Mouse (Mus musculus): ENCODE measurements at regions not wholly inside any gene's neighbourhood (a gene's known extent, or its start where the extent isn't known, plus 50 kb on each side); places are given as distances from the start of the nearest gene placed in this dataset.
A peak's percentile ranks its signal among the peaks of the same experiment; 100 is the strongest.
"Not testable (repeated sequence)": the region's sequence is repeated elsewhere in the genome, so short reads cannot be mapped to it uniquely, and the experiment has no call there.

- H3K4me3 ChIP-seq = no peak overlapping the region
- no peaks in the 10 kb centered on the region for H3K4me1 ChIP-seq (replicated peaks)
- H3K27me3 ChIP-seq = no peaks in the 10 kb centered on the region
- H3K9ac ChIP-seq = no peak overlapping the region
- no peak overlapping the region for H3K4me2 ChIP-seq
- H3K36me3 ChIP-seq = no peaks in the 10 kb centered on the region
- no peak overlapping the region for H3K27ac ChIP-seq
- WGBS = 84% methylated on average over 1 of the region's 1 CpGs
- ATAC-seq (replicated peaks; ENCODE audit: insufficient number of reproducible peaks, insufficient read depth, low FRiP score, low read depth) = no peak
- peaks cover 36% of the 10 kb centered on the region for H3K9me3 ChIP-seq (replicated peaks)
Observed at GRCm38 (mm10) chr4:122025866-122026265, 404.0 kb upstream of the Gm12887 start.

- no peak overlapping the region for H3K27ac ChIP-seq
- ATAC-seq (replicated peaks; ENCODE audit: insufficient number of reproducible peaks, insufficient read depth, low FRiP score, low read depth) = 0 out of 2 replicates have a peak, but pooled peaks have one; percentile 6
- H3K36me3 ChIP-seq = no peaks in the 10 kb centered on the region
- H3K4me1 ChIP-seq (replicated peaks) = no peaks in the 10 kb centered on the region
- 82% methylated on average over 15 of the region's 15 CpGs for WGBS
- H3K9ac ChIP-seq = no peak overlapping the region
- H3K9me3 ChIP-seq (replicated peaks) = peaks cover 27% of the 10 kb centered on the region
- H3K27me3 ChIP-seq = no peaks in the 10 kb centered on the region
- no peak overlapping the region for H3K4me2 ChIP-seq
- H3K4me3 ChIP-seq = no peak overlapping the region
Observed at GRCm38 (mm10) chr4:122022854-122023253, 401.0 kb upstream of the Gm12887 start.

GRCm38 (mm10) chr4:122008938-122009459 lies 387.1 kb upstream of the Gm12887 start:
- 92% methylated on average over 26 of the region's 26 CpGs for WGBS
- not testable (repeated sequence) for H3K4me1 ChIP-seq (replicated peaks); H3K4me3 ChIP-seq; H3K27me3 ChIP-seq; H3K9ac ChIP-seq; H3K36me3 ChIP-seq; H3K4me2 ChIP-seq; H3K27ac ChIP-seq
- H3K9me3 ChIP-seq (replicated peaks) = peaks cover 46% of the 10 kb centered on the region
- peak; percentile 40; the same call in 1 of the 2 replicates for ATAC-seq (replicated peaks; ENCODE audit: insufficient number of reproducible peaks, insufficient read depth, low FRiP score, low read depth)

GRCm38 (mm10) chr4:122008168-122008839 lies 386.4 kb upstream of the Gm12887 start:
- H3K27me3 ChIP-seq = no peaks in the 10 kb centered on the region
- no peaks in the 10 kb centered on the region for H3K36me3 ChIP-seq
- no peak overlapping the region for H3K4me2 ChIP-seq
- peak; percentile 44; the same call in 1 of the 2 replicates for ATAC-seq (replicated peaks; ENCODE audit: insufficient number of reproducible peaks, insufficient read depth, low FRiP score, low read depth)
- H3K4me3 ChIP-seq = no peak overlapping the region
- peaks cover 50% of the 10 kb centered on the region for H3K9me3 ChIP-seq (replicated peaks)
- 90% methylated on average over 39 of the region's 39 CpGs for WGBS
- no peaks in the 10 kb centered on the region for H3K4me1 ChIP-seq (replicated peaks)
- H3K9ac ChIP-seq = no peak overlapping the region
- H3K27ac ChIP-seq = no peak overlapping the region

GRCm38 (mm10) chr4:121986741-121987140 lies 364.8 kb upstream of the Gm12887 start:
- WGBS = 59% methylated on average over 2 of the region's 2 CpGs
- H3K27ac ChIP-seq = no peak overlapping the region
- no peaks in the 10 kb centered on the region for H3K4me1 ChIP-seq (replicated peaks)
- no peaks in the 10 kb centered on the region for H3K36me3 ChIP-seq
- H3K9ac ChIP-seq = no peak overlapping the region
- peaks cover 35% of the 10 kb centered on the region for H3K9me3 ChIP-seq (replicated peaks)
- no peak; the same call in 1 of the 2 replicates for ATAC-seq (replicated peaks; ENCODE audit: insufficient number of reproducible peaks, insufficient read depth, low FRiP score, low read depth)
- H3K4me2 ChIP-seq = no peak overlapping the region
- no peaks in the 10 kb centered on the region for H3K27me3 ChIP-seq
- no peak overlapping the region for H3K4me3 ChIP-seq

- Histone ChIP-seq H3K4me2 (no peak overlapping the region), H3K27ac (no peak overlapping the region), H3K4me1 (replicated peaks) (no peaks in the 10 kb centered on the region), H3K36me3 (no peaks in the 10 kb centered on the region), H3K9ac (no peak overlapping the region), H3K9me3 (replicated peaks) (peaks cover 35% of the 10 kb centered on the region), H3K4me3 (no peak overlapping the region), H3K27me3 (no peaks in the 10 kb centered on the region)
- WGBS = 59% methylated on average over 1 of the region's 1 CpGs
- ATAC-seq (replicated peaks; ENCODE audit: insufficient number of reproducible peaks, insufficient read depth, low FRiP score, low read depth) = no peak
Observed at GRCm38 (mm10) chr4:121985371-121985770, 363.5 kb upstream of the Gm12887 start.

- H3K36me3 ChIP-seq = no peaks in the 10 kb centered on the region
- no peaks in the 10 kb centered on the region for H3K27me3 ChIP-seq
- no peak for ATAC-seq (replicated peaks; ENCODE audit: insufficient number of reproducible peaks, insufficient read depth, low FRiP score, low read depth)
- no peak overlapping the region for H3K4me3 ChIP-seq
- H3K9ac ChIP-seq = no peak overlapping the region
- peaks cover 16% of the 10 kb centered on the region; the same call in 1 of the 2 replicates for H3K9me3 ChIP-seq (replicated peaks)
- WGBS = 70% methylated on average over 3 of the region's 3 CpGs
- H3K27ac ChIP-seq = no peak overlapping the region
- no peaks in the 10 kb centered on the region for H3K4me1 ChIP-seq (replicated peaks)
- H3K4me2 ChIP-seq = no peak overlapping the region
Observed at GRCm38 (mm10) chr4:121975831-121976230, 353.9 kb upstream of the Gm12887 start.

All from heart, embryonic 15.5 days (tissue).